Mouse (Mus musculus): ENCODE results near the gene Vmn2r109. TPM values are rescaled to one million over a fixed set of nuclear protein-coding genes. Genes with fewer than 3 reads are reported as not detected.

Gene Vmn2r109
- not detected for polyA plus RNA-seq (2017; shearing (Covaris generic))

DNA sequence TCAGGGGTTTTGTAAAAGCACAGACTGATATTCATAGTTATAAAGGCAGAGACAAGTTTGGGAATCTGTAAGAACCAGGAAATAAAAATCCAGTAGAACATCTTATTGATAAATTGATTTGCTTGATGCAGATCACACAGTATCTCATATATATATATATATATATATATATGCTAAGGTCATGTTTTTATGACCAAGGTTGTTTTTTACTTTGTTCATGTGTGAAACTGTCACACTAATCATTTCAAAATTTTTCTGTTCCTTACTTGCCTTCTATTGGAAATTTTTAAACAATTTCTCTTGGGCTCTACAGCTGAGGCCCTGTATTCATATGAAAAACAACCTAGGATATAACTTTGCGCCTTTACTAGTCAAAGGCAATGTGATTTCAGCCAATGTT lies at the start of gene Vmn2r109:
Gene Vmn2r109, minus strand, starts transcription at position 101 of the 400 bp plus-strand sequence.

DNA sequence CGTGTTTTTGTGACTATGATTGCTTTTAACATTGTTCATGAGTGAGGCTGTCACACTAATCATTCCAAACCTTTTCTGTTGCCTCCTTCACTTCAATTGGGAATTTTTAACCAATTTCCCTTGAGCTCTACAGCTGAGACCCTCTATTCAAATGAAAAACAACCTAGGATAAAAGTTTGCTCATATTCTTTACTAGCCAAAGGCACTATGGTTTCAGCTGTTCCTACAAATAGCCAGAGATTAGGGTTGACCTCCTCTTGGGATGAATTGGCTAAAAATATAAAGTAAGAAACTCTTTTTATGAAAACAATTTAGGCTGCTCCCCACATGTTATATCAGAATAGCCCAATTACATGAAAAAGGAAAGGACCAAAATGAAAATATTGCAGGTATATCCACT lies 31.8 kb upstream of the Vmn2r109 start, which contains the start of gene Vmn2r110:
Gene Vmn2r110, minus strand, starts transcription at position 101 of the 400 bp plus-strand sequence.

DNA sequence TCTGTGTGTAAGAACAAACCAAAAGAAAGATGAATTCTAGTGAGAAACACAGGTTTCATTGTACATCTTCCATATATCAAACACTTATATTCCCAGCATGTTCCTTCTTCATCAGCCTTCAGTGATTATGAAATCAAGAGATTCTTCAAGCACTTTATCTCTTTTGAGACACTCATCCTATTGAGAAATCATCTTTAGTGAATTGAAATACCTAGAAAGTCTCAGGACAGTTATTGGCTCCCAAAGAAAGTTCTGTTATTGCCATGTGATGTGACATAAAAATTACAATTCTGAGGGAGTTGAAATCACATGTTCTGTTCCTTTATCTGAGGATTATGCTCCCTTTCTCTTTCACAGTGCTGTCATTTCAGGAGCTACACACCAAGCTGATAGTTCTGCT lies 66.7 kb downstream of the Vmn2r109 start, which contains the start of gene Vmn1r225:
Gene Vmn1r225, plus strand, starts transcription at position 301 of the 400 bp plus-strand sequence.

Other genes with a start within 250 kb of the Vmn2r109 start
- gene Vmn2r107, start 219.5 kb downstream of the Vmn2r109 start, polyA plus RNA-seq (2017; shearing (Covaris generic)): not detected
- gene Vmn1r224, start 150.6 kb downstream of the Vmn2r109 start, polyA plus RNA-seq (2017; shearing (Covaris generic)): not detected
- gene Vmn2r108, start 83.4 kb downstream of the Vmn2r109 start, polyA plus RNA-seq (2017; shearing (Covaris generic)): not detected
- not detected for gene Vmn1r225, start 66.6 kb downstream of the Vmn2r109 start, polyA plus RNA-seq (2017; shearing (Covaris generic))
- 0.05 TPM for gene Vmn2r110, start 31.7 kb upstream of the Vmn2r109 start, polyA plus RNA-seq (2017; shearing (Covaris generic))
- not detected for gene Fpr-rs3, start 60.1 kb upstream of the Vmn2r109 start, polyA plus RNA-seq (2017; shearing (Covaris generic))
- gene Vmn1r226, start 118.1 kb upstream of the Vmn2r109 start, polyA plus RNA-seq (2017; shearing (Covaris generic)): not detected
- gene Vmn1r227, start 165.1 kb upstream of the Vmn2r109 start, polyA plus RNA-seq (2017; shearing (Covaris generic)): not detected
- gene Vmn1r228, start 221.4 kb upstream of the Vmn2r109 start, polyA plus RNA-seq (2017; shearing (Covaris generic)): not detected
- not detected for gene Vmn1r229, start 246.8 kb upstream of the Vmn2r109 start, polyA plus RNA-seq (2017; shearing (Covaris generic))